Mouse (Mus musculus) testis, adult 2 months (tissue): ENCODE data around the gene Angptl7.

Experiments
- CTCF ChIP-seq: fragments of 200-500 bp; IDR thresholded peaks from 2 replicates; pipeline ENCODE4 v1.5.1; 2012; ENCODE audit warnings: low read depth, mild to moderate bottlenecking, inconsistent platforms, low read length, moderate library complexity; ENCODE audit not compliant: control insufficient read depth, insufficient read depth, insufficient replicate concordance
- POLR2A ChIP-seq: fragments of 200-500 bp; IDR thresholded peaks from 2 replicates; pipeline ENCODE4 v1.6.1; 2012; ENCODE audit warnings: low read depth, mild to moderate bottlenecking, inconsistent platforms, low read length, moderate library complexity; ENCODE audit not compliant: control insufficient read depth

DNA sequence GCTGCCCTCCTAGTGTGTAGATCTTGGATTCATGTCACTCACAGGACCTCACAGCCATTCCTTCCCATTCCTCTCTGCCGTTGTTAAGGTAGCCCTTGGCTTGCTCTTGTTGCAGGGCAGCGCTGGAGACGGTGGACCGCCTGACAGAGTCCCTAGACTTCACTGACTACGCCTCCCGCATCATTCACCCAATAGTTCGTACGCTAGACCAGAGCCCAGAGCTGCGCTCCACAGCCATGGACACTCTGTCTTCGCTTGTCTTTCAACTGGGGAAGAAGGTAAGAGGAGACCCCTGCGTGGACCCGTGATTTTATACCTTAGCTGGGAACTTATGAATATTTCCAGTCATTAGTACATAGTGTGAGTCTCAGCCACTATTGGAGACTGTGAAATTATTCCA lies 15.7 kb downstream of the Angptl7 start:
- no peak for TF ChIP-seq CTCF
- TF ChIP-seq POLR2A = no peak
